Mouse (Mus musculus) right cerebral cortex, postnatal 14 days (tissue): ENCODE measurements around the gene 1700047I17Rik2.
"Not testable (repeated sequence)": the region's sequence is repeated elsewhere in the genome, so short reads cannot be mapped to it uniquely, and the experiment has no call there.

Experiments
- DNase-seq: peaks from one replicate; pipeline ENCODE4 v3.0.0; 2022

Gene 1700047I17Rik2

GRCm38 (mm10) chr12:55199306-55199705 is at the start of gene 1700047I17Rik2:
Gene 1700047I17Rik2, plus strand, starts transcription at chr12:55199592.
- not testable (repeated sequence) for DNase-seq

GRCm38 (mm10) chr12:55154559-55155448 is 44.6 kb upstream of the 1700047I17Rik2 start, which contains the start of gene Srp54b:
Gene Srp54b, plus strand, starts transcription at chr12:55155104.
- DNase-seq = not testable (repeated sequence)

GRCm38 (mm10) chr12:55155449-55155783 is 44.0 kb upstream of the 1700047I17Rik2 start:
- DNase-seq = not testable (repeated sequence)

- not testable (repeated sequence) for DNase-seq
Measured at GRCm38 (mm10) chr12:55167034-55167557, 32.3 kb upstream of the 1700047I17Rik2 start.

GRCm38 (mm10) chr12:55187686-55188085 is 11.7 kb upstream of the 1700047I17Rik2 start:
- DNase-seq = not testable (repeated sequence)

- not testable (repeated sequence) for DNase-seq
Measured at GRCm38 (mm10) chr12:55189127-55189526, 10.3 kb upstream of the 1700047I17Rik2 start.

- not testable (repeated sequence) for DNase-seq
Measured at GRCm38 (mm10) chr12:55199799-55200198, 407 bp downstream of the 1700047I17Rik2 start.

GRCm38 (mm10) chr12:55212944-55213343 is 13.6 kb downstream of the 1700047I17Rik2 start:
- DNase-seq = not testable (repeated sequence)

- not testable (repeated sequence) for DNase-seq
Measured at GRCm38 (mm10) chr12:55229626-55230519, 30.5 kb downstream of the 1700047I17Rik2 start, which contains the start of gene Srp54c. Gene Srp54c, plus strand, starts transcription at chr12:55230168.

GRCm38 (mm10) chr12:55230520-55230861 is 31.1 kb downstream of the 1700047I17Rik2 start:
- DNase-seq = not testable (repeated sequence)

- DNase-seq = not testable (repeated sequence)
Measured at GRCm38 (mm10) chr12:55242243-55242642, 42.9 kb downstream of the 1700047I17Rik2 start.

- DNase-seq = not testable (repeated sequence)
Measured at GRCm38 (mm10) chr12:55261950-55262349, 62.6 kb downstream of the 1700047I17Rik2 start.

- DNase-seq = not testable (repeated sequence)
Measured at GRCm38 (mm10) chr12:55263385-55263784, 64.0 kb downstream of the 1700047I17Rik2 start.
